Mouse (Mus musculus): Measurements from ENCODE around the gene Lats1.

- TF ChIP-seq CTCF (IDR thresholded peaks at IDR 0.05) (no peak), POLR2A (IDR thresholded peaks at IDR 0.05; ENCODE audit: insufficient read depth, low read depth, low read length) (peak; percentile 66)
Observed at GRCm38 (mm10) chr10:7680731-7681301, at the start of gene Lats1, which contains the start of gene Pcmt1.

Measured in heart, adult 2 months (tissue).